In genomic region chr4:63368577-63368976, GRCm38 (mm10) we compare ENCODE assay signal across 9 mouse cellular contexts. TPM values are rescaled to one million over a fixed set of nuclear protein-coding genes. Genes with fewer than 3 reads are reported as not detected.
DNase-seq lines count a peak whose midpoint lies in the region; ATAC-seq and TF ChIP-seq lines count a peak whose summit lies in the region.
"Had no signal": no experiment of that assay in that cellular context is flagged by ENCODE, and none has a peak within 500 bp of the region (broad histone marks: within the 10 kb centered on the region; RNA-seq: fewer than 3 reads in every experiment).

No protein-coding gene starts in this region.

- CTCF ChIA-PET in Patski (lab: Charles Lee) = interaction anchor here (0.8 to 1.6 kb wide), 7 partner anchors 13 to 308 kb away, joined by 3 to 4 read pairs (median 3); partner anchors contain the start of gene Orm3

- no peaks in the 10 kb centered on the region for H3K27me3 ChIP-seq in Patski
- H3K27me3 ChIP-seq: limb, embryonic 15.5 days had no signal

- TF ChIP-seq CTCF in Patski (IDR thresholded peaks at IDR 0.05) = no peak

- POLR2A ChIA-PET in Patski (lab: Charles Lee) = no interaction called here

- in situ Hi-C loops in Patski (cut with MboI; ENCODE audit: low pct_unique_long_range_greater_than_20kb) = no loop called here

- DNase-seq in Patski (ENCODE audit: low read depth, low spot score) = no peak
- DNase-seq in cerebellum, postnatal 14 days = peak; percentile 88 to 93
- DNase-seq in gastrocnemius, adult 18-20 months (ENCODE audit: low spot score) = peak; percentile 87
- DNase-seq in induced T-regulatory cell, adult 2 months (ENCODE audit: low read depth) = peak; percentile 87
- peak; percentile 89 to 95 for DNase-seq in left cerebral cortex, adult 18-20 months (ENCODE audit: low spot score in 2 of 2)
- peak; percentile 94 to 95 for DNase-seq in right cerebral cortex, adult 2 months (ENCODE audit: low spot score in 2 of 2)
- DNase-seq in urinary bladder, adult 2 months (ENCODE audit: low spot score) = peak; percentile 70

- peak; percentile 44 for ATAC-seq in Patski
- ATAC-seq in megakaryocyte progenitor cell, adult 5-6 weeks (replicated peaks; ENCODE audit: poor library complexity) = peak; percentile 82

RNA-seq across cellular contexts. Expression of gene Orm2, which starts 6.3 kb away (rescaled TPM):
- polyA plus RNA-seq in Patski (2021) = 1.7 TPM
- under 1 TPM in 1 of 2 experiments, not detected in 1; 0.47 TPM for total RNA-seq in gastrocnemius, adult 18-20 months (2021)
- total RNA-seq in left cerebral cortex, adult 18-20 months (2021) = not detected
- not detected in 2 replicates for total RNA-seq in megakaryocyte progenitor cell, adult 5-6 weeks (2015)
- total RNA-seq in megakaryocyte progenitor cell, adult 5-6 weeks (2017) = not detected in 2 replicates
- polyA plus RNA-seq in urinary bladder, adult 2 months (2012; rRNA removed) = 0.16 and 0.36 TPM in 2 replicates

RNA-seq across cellular contexts. Expression of gene Orm3, which starts 12.6 kb away (rescaled TPM):
- polyA plus RNA-seq in Patski (2021) = 0.08 TPM
- total RNA-seq in gastrocnemius, adult 18-20 months (2021) = not detected
- total RNA-seq in left cerebral cortex, adult 18-20 months (2021) = not detected
- not detected in 2 replicates for total RNA-seq in megakaryocyte progenitor cell, adult 5-6 weeks (2015)
- not detected in 2 replicates for total RNA-seq in megakaryocyte progenitor cell, adult 5-6 weeks (2017)
- polyA plus RNA-seq in urinary bladder, adult 2 months (2012; rRNA removed) = 0.32 and 0.39 TPM in 2 replicates
- polyA plus RNA-seq: limb, embryonic 15.5 days had no signal

RNA-seq across cellular contexts. Expression of gene Orm1, which starts 24.2 kb away (rescaled TPM):
- 0.42 TPM for polyA plus RNA-seq in Patski (2021)
- total RNA-seq in gastrocnemius, adult 18-20 months (2021) = 1 to 10 TPM in 1 of 2 experiments, under 1 TPM in 1; 0.62 to 5.0 TPM
- not detected for total RNA-seq in left cerebral cortex, adult 18-20 months (2021)
- 1.5 and 4.2 TPM in 2 replicates for total RNA-seq in megakaryocyte progenitor cell, adult 5-6 weeks (2015)
- total RNA-seq in megakaryocyte progenitor cell, adult 5-6 weeks (2017) = 4.7 and 6.6 TPM in 2 replicates
- polyA plus RNA-seq in urinary bladder, adult 2 months (2012; rRNA removed) = 7.2 and 12.5 TPM in 2 replicates

RNA-seq across cellular contexts. Expression of gene Akna, which starts 34.6 kb away (rescaled TPM):
- polyA plus RNA-seq in Patski (2021) = 4.7 TPM
- total RNA-seq in gastrocnemius, adult 18-20 months (2021) = 1 to 10 TPM in 1 of 2 experiments, under 1 TPM in 1; 0.82 to 1.5 TPM
- total RNA-seq in left cerebral cortex, adult 18-20 months (2021) = 1 to 10 TPM; 3.3 TPM
- total RNA-seq in megakaryocyte progenitor cell, adult 5-6 weeks (2015) = 20.9 and 26.7 TPM in 2 replicates
- 11.8 and 13.7 TPM in 2 replicates for total RNA-seq in megakaryocyte progenitor cell, adult 5-6 weeks (2017)
- polyA plus RNA-seq in urinary bladder, adult 2 months (2012; rRNA removed) = 1.8 and 3.5 TPM in 2 replicates
